Mouse (Mus musculus) gastrocnemius, postnatal 14 days (tissue): Measurements from ENCODE around the gene Nodal. TPM values are rescaled to one million over a fixed set of nuclear protein-coding genes. Genes with fewer than 3 reads are reported as not detected.

ENCODE experiments used
- DNase-seq: peaks from one replicate; pipeline ENCODE4 v3.0.0; 2021; ENCODE audit warnings: mixed read lengths
- intact Hi-C: fragments of 180-260 bp; cut with DNase I; formaldehyde crosslinking; loops from one replicate; pipeline ENCODE4 v1.15.1; 2025; ENCODE audit warnings: low total_unique reads
- total RNA-seq, 2 experiments: library from RNA; stranded (reverse); gene quantifications; 2 replicates each; pipeline ENCODE4 v1.2.3; 2021

Gene Nodal
- total RNA-seq, 2 experiments from 2014 or later = 0.10 TPM; not detected in 1

GRCm38 (mm10) chr10:61466873-61467272 lies 49.1 kb downstream of the Nodal start:
- no peak for DNase-seq

GRCm38 (mm10) chr10:61468900-61469299 lies 51.1 kb downstream of the Nodal start:
- DNase-seq = no peak
- intact Hi-C loops = no loop called here

More at GRCm38 (mm10) chr10:61466873-61467272, 49.1 kb downstream of the Nodal start:
- intact Hi-C loops = no loop called here

GRCm38 (mm10) chr10:61473640-61474039 lies 55.9 kb downstream of the Nodal start:
- intact Hi-C loops = no loop called here
- no peak for DNase-seq

GRCm38 (mm10) chr10:61474344-61474743 lies 56.6 kb downstream of the Nodal start:
- DNase-seq = no peak
- intact Hi-C loops = no loop called here

Other genes starting within 250 kb of the Nodal start
- not detected for gene Tbata, start 246.0 kb upstream of the Nodal start, total RNA-seq
- gene Adamts14, start 144.5 kb upstream of the Nodal start, total RNA-seq = 1 to 10 TPM; 3.7 to 4.2 TPM
- gene Prf1, start 120.1 kb upstream of the Nodal start, total RNA-seq = not detected
- 10 to 100 TPM; 15.2 to 17.7 TPM for gene Pald1, start 34.4 kb upstream of the Nodal start, total RNA-seq
- 10 to 100 TPM; 86.6 to 88.9 TPM for gene Eif4ebp2, start 34.7 kb downstream of the Nodal start, total RNA-seq
- gene Lrrc20, start 57.8 kb downstream of the Nodal start, total RNA-seq = 10 to 100 TPM; 79.9 to 82.2 TPM
- under 1 TPM in 1 of 2 experiments, not detected in 1; 0.07 TPM for gene Npffr1, start 177.5 kb downstream of the Nodal start, total RNA-seq
- gene Ppa1, start 230.6 kb downstream of the Nodal start, total RNA-seq = 10 to 100 TPM; 36.6 to 39.8 TPM